Mouse (Mus musculus): ENCODE data around the gene Gm11444.

Gene Gm11444

GRCm38 (mm10) chr11:85814678-85815077, 35.5 kb downstream of the Gm11444 start:
- DNase-seq (ENCODE audit: low read depth, low spot score) = no peak

GRCm38 (mm10) chr11:85812201-85812966, 37.7 kb downstream of the Gm11444 start:
- DNase-seq (ENCODE audit: low read depth, low spot score) = no peak

GRCm38 (mm10) chr11:85811676-85812075, 38.5 kb downstream of the Gm11444 start:
- DNase-seq (ENCODE audit: low read depth, low spot score) = no peak

- no peak for DNase-seq (ENCODE audit: low read depth, low spot score)
These were observed 38.9 kb downstream of the Gm11444 start for GRCm38 (mm10) chr11:85811229-85811628.

DNA sequence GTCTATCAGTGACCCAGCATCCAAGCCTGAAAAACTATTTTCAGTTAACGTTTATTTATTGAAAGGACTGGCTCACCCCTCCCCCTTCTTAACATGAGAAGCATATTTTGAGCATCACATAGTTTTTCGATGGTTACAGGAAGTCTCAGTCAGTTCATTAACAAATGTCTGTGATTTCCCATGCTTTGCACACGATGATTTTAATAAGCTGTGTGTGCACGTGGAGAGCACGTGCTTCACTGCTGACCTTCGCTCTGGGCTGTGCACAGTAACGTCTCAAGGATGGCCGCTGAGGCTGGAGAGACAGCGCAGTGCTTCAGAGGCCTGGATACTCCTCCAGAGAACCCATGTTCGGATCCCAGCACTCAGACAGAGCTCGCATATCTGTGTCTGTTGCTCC, 42.8 kb downstream of the Gm11444 start:
- DNase-seq (ENCODE audit: low read depth, low spot score) = no peak

DNA sequence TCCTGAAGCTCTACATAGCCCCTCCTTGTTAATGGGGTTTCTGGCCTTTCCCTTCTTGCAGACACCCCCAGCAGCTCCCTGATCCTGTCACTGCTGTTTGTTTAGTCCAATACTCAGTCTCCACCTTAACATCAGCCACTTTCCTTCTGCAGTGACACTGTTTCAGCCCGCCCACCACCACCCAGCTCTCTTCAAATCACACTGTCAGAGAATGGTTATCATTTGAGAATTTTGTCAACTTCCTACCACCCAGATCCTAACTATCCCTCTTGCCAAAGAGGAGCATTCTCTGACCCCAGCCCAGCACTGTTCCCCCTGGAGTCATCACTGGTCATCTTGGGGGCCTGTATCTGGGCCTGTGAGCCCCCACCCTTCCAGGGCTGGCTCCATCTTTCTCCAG, 44.4 kb downstream of the Gm11444 start:
- no peak for DNase-seq (ENCODE audit: low read depth, low spot score)

GRCm38 (mm10) chr11:85804048-85804447, 46.1 kb downstream of the Gm11444 start:
- DNase-seq (ENCODE audit: low read depth, low spot score) = no peak

DNA sequence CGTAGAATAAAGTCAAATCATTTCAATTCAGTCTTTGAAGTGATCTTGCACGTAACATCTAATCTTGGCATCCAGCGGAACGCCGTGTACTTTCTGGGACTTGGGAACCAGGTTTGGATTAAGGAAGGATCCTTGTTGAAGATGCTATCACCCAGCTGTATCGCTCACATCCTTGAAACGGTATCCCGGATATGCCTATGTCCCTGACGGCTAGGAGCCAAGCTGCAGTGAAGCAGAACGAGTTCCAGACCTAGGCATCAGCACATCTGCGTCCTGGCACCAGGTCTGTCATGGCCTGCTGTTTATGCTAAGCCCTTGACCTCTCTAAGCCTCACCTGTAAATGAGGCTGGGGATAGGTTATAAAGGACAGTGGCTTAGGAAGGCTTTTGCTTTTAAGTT, 49.8 kb downstream of the Gm11444 start:
- no peak for DNase-seq (ENCODE audit: low read depth, low spot score)

DNA sequence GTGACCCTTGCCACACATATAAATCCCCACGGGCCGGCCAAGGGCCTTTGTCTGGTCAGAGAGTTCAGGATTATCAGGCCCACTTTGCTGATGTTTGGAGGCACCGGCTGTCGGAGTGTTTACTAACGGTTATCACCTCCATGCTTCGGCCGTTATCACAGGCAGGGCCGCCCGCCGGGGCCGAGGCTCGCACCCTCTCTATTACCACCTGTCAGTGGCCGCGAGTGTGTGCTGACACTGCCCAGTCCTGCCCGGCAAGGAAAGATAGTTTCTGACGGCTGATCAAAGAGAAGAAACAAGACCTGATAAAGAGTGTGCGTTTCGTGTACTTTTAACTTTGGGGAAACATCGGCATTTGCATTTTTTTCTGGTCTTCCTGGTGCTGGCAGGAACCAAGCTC, 50.3 kb downstream of the Gm11444 start:
- no peak for DNase-seq (ENCODE audit: low read depth, low spot score)

DNA sequence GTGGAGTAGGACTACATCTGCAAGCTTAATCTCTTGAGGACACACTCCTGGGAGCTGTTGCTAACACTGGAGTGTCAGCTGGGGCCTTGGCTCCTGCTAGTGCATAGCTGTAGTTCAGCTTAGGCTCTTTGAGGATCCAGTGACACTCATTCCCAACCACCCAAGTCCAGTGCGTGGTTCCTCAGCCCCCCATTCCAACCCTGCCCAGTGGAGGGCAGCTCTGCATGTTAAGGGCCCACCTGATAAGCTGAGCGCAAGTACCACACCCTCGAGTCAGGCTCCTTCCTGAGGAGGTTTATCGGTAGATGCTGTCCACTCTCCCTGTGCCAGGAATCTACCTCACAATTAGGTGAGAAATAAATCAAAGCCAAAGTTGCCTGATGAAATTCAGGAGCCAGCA, 50.7 kb downstream of the Gm11444 start:
- DNase-seq (ENCODE audit: low read depth, low spot score) = no peak
